Mouse (Mus musculus) E14TG2a.4 (cell line): Measurements from ENCODE around the gene Coa7.

Experiments used
- CTCF ChIP-seq: conservative IDR thresholded peaks from 2 replicates; pipeline ENCODE4 v1.5.1; 2014; ENCODE audit warnings: low read length
- NANOG ChIP-seq: IDR thresholded peaks from 2 replicates; pipeline ENCODE4 v1.6.1; 2014; ENCODE audit warnings: borderline replicate concordance, low read length, mixed read lengths
- POU5F1 ChIP-seq: IDR thresholded peaks from 2 replicates; pipeline ENCODE4 v1.6.1; 2014; ENCODE audit warnings: low read length, borderline replicate concordance

DNA sequence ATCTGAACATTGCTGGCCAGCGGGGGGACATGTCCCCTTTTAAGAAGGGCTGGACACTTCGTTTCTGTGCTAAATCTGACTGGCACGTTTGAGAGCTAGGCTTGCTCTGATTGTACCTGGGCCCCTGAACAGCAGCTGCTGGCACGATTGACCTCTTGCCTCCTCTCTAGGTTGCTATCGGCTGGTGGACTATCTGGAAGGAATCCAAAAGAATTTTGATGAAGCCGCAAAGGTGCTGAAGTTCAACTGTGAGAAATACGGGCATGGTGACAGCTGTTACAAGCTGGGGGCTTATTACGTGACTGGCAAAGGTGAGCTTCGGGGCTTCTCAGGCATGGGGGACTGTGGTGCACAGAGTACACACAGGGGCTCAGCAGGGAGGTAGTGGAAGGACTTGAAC lies 4.1 kb downstream of the Coa7 start:
- TF ChIP-seq CTCF (no peak), POU5F1 (no peak), NANOG (no peak)
